ENCODE assay signal across 12 mouse cellular contexts in genomic region chr1:120146994-120147393, GRCm38 (mm10). TPM values are rescaled to one million over a fixed set of nuclear protein-coding genes. Genes with fewer than 3 reads are reported as not detected.
DNase-seq lines count a peak whose midpoint lies in the region; ATAC-seq and TF ChIP-seq lines count a peak whose summit lies in the region.
"Had no signal": no experiment of that assay in that cellular context is flagged by ENCODE, and none has a peak within 500 bp of the region (broad histone marks: within the 10 kb centered on the region; RNA-seq: fewer than 3 reads in every experiment).

No protein-coding gene starts in this region.

- no peak overlapping the region for H3K4me2 ChIP-seq in hindbrain, postnatal 0 days (ENCODE audit: low read depth, low read length)
- H3K4me2 ChIP-seq in hindbrain, embryonic 12.5 days (replicated peaks) = no peak overlapping the region
- H3K4me2 ChIP-seq in midbrain, embryonic 16.5 days (ENCODE audit: low read length) = no peak overlapping the region
- no peak overlapping the region for H3K4me2 ChIP-seq in midbrain, embryonic 13.5 days (replicated peaks)
- H3K4me2 ChIP-seq: embryonic facial prominence, embryonic 13.5 days had no signal

- H3K36me3 ChIP-seq in hindbrain, postnatal 0 days (ENCODE audit: insufficient read depth, low read length) = no peaks in the 10 kb centered on the region
- H3K36me3 ChIP-seq in hindbrain, embryonic 12.5 days = no peaks in the 10 kb centered on the region
- H3K36me3 ChIP-seq in midbrain, embryonic 16.5 days (ENCODE audit: control insufficient read depth, insufficient read depth, low read length) = no peaks in the 10 kb centered on the region
- H3K36me3 ChIP-seq in midbrain, embryonic 13.5 days = no peaks in the 10 kb centered on the region
- no peaks in the 10 kb centered on the region for H3K36me3 ChIP-seq in splenic B cell, adult 2 months (ENCODE audit: control insufficient read depth, insufficient read depth, low read length, poor library complexity, severe bottlenecking)
- H3K36me3 ChIP-seq: embryonic facial prominence, embryonic 13.5 days had no signal

- no peaks in the 10 kb centered on the region for H3K9me3 ChIP-seq in hindbrain, postnatal 0 days (ENCODE audit: low read length)
- H3K9me3 ChIP-seq in hindbrain, embryonic 12.5 days (replicated peaks) = no peaks in the 10 kb centered on the region
- no peaks in the 10 kb centered on the region for H3K9me3 ChIP-seq in midbrain, embryonic 16.5 days (replicated peaks; ENCODE audit: control insufficient read depth, low read length, poor library complexity, severe bottlenecking)
- H3K9me3 ChIP-seq in midbrain, embryonic 13.5 days = no peaks in the 10 kb centered on the region
- H3K9me3 ChIP-seq: embryonic facial prominence, embryonic 13.5 days; megakaryocyte, embryonic 14.5 days had no signal

- no peak overlapping the region for H3K9ac ChIP-seq in hindbrain, postnatal 0 days (replicated peaks; ENCODE audit: low read length)
- no peak overlapping the region for H3K9ac ChIP-seq in hindbrain, embryonic 12.5 days
- H3K9ac ChIP-seq in midbrain, embryonic 16.5 days (ENCODE audit: low read depth, low read length) = no peak overlapping the region
- H3K9ac ChIP-seq in midbrain, embryonic 13.5 days (replicated peaks) = no peak overlapping the region
- H3K9ac ChIP-seq: embryonic facial prominence, embryonic 13.5 days had no signal

- H3K4me3 ChIP-seq in hindbrain, postnatal 0 days (ENCODE audit: low read length) = no peak overlapping the region
- no peak overlapping the region for H3K4me3 ChIP-seq in hindbrain, embryonic 12.5 days
- no peak overlapping the region for H3K4me3 ChIP-seq in midbrain, embryonic 16.5 days (ENCODE audit: low read depth, low read length)
- H3K4me3 ChIP-seq in midbrain, embryonic 13.5 days (replicated peaks) = no peak overlapping the region
- H3K4me3 ChIP-seq: embryonic facial prominence, embryonic 13.5 days; megakaryocyte, embryonic 14.5 days had no signal

- no peaks in the 10 kb centered on the region for H3K27me3 ChIP-seq in hindbrain, postnatal 0 days (ENCODE audit: insufficient read depth, low read length)
- H3K27me3 ChIP-seq in hindbrain, embryonic 12.5 days = no peaks in the 10 kb centered on the region
- H3K27me3 ChIP-seq in midbrain, embryonic 16.5 days (ENCODE audit: control insufficient read depth, insufficient read depth, low read depth, low read length) = no peaks in the 10 kb centered on the region
- H3K27me3 ChIP-seq in midbrain, embryonic 13.5 days = no peaks in the 10 kb centered on the region
- no peaks in the 10 kb centered on the region for H3K27me3 ChIP-seq in splenic B cell, adult 2 months (ENCODE audit: control insufficient read depth, insufficient read depth, low read length, poor library complexity, severe bottlenecking)
- H3K27me3 ChIP-seq: embryonic facial prominence, embryonic 13.5 days had no signal

- ATAC-seq in hindbrain, postnatal 0 days = no peak
- no peak for ATAC-seq in hindbrain, embryonic 12.5 days (ENCODE audit: low FRiP score)
- ATAC-seq in midbrain, embryonic 16.5 days = peak; percentile 23; the same call in 1 of the 2 replicates
- no peak for ATAC-seq in midbrain, embryonic 13.5 days
- ATAC-seq in activated CD4-positive, CD25-positive, alpha-beta regulatory T cell, adult 4 months = peak; percentile 36
- no peak for ATAC-seq in monocyte, adult 5-6 weeks (replicated peaks; ENCODE audit: insufficient number of reproducible peaks, low FRiP score, low TSS enrichment, poor library complexity, severe bottlenecking)

- peak; percentile 58 for TF ChIP-seq CTCF in hindbrain, postnatal 0 days (IDR thresholded peaks at IDR 0.05; ENCODE audit: low read depth)

- DNase-seq in hindbrain, postnatal 0 days (ENCODE audit: low spot score) = peak; percentile 40
- DNase-seq in splenic B cell, adult 2 months (ENCODE audit: low read depth, low spot score) = peak; percentile 55
- no peak for DNase-seq in spleen, adult 18-20 months
- DNase-seq: gastrocnemius, postnatal 14 days; heart, postnatal 14 days had no signal

- H3K27ac ChIP-seq in hindbrain, postnatal 0 days = no peak overlapping the region
- H3K27ac ChIP-seq in hindbrain, embryonic 12.5 days = no peak overlapping the region
- no peak overlapping the region for H3K27ac ChIP-seq in midbrain, embryonic 16.5 days (ENCODE audit: low read length)
- H3K27ac ChIP-seq in midbrain, embryonic 13.5 days = no peak overlapping the region
- H3K27ac ChIP-seq: embryonic facial prominence, embryonic 13.5 days had no signal

- 0 out of 2 replicates have a peak, but pooled peaks cover 5% of the 10 kb centered on the region for H3K4me1 ChIP-seq in hindbrain, postnatal 0 days (ENCODE audit: insufficient read depth, low read length)
- no peaks in the 10 kb centered on the region for H3K4me1 ChIP-seq in hindbrain, embryonic 12.5 days
- H3K4me1 ChIP-seq in midbrain, embryonic 16.5 days (ENCODE audit: control insufficient read depth, insufficient read depth, low read length) = no peaks in the 10 kb centered on the region
- H3K4me1 ChIP-seq in midbrain, embryonic 13.5 days (replicated peaks) = peaks cover 3% of the 10 kb centered on the region; the same call in 1 of the 2 replicates

RNA-seq across cellular contexts. Expression of gene 3110009E18Rik, which starts 26.0 kb away (rescaled TPM):
- total RNA-seq in hindbrain, postnatal 0 days (2014; rRNA removed) = 2.2 and 2.5 TPM in 2 replicates
- polyA plus RNA-seq in hindbrain, postnatal 0 days (2015; fragmentation: Nextera tagmentation; extraction: Ambion mirVana) = 10.7 and 15.2 TPM in 2 replicates
- polyA plus RNA-seq in hindbrain, embryonic 12.5 days (2016; fragmentation: Nextera tagmentation; extraction: Ambion mirVana) = 17.0 and 22.6 TPM in 2 replicates
- polyA plus RNA-seq in midbrain, embryonic 16.5 days (2015; fragmentation: Nextera tagmentation; extraction: Ambion mirVana) = 13.0 and 13.7 TPM in 2 replicates
- polyA plus RNA-seq in midbrain, embryonic 13.5 days (2015; fragmentation: Nextera tagmentation; extraction: Ambion mirVana) = 20.7 and 21.8 TPM in 2 replicates
- polyA plus RNA-seq in activated CD4-positive, CD25-positive, alpha-beta regulatory T cell, adult 4 months (2017; shearing (Covaris generic)) = 10 to 100 TPM; 25.9 to 27.3 TPM
- total RNA-seq in monocyte, adult 5-6 weeks (2017) = 3.0 to 10.3 TPM (median 8.4 TPM) in 3 replicates

RNA-seq across cellular contexts. Expression of gene Dbi, which starts 26.1 kb away (rescaled TPM):
- 529 and 602 TPM in 2 replicates for total RNA-seq in hindbrain, postnatal 0 days (2014; rRNA removed)
- polyA plus RNA-seq in hindbrain, postnatal 0 days (2015; fragmentation: Nextera tagmentation; extraction: Ambion mirVana) = 2,773 and 3,206 TPM in 2 replicates
- polyA plus RNA-seq in hindbrain, embryonic 12.5 days (2016; fragmentation: Nextera tagmentation; extraction: Ambion mirVana) = 582 and 680 TPM in 2 replicates
- polyA plus RNA-seq in midbrain, embryonic 16.5 days (2015; fragmentation: Nextera tagmentation; extraction: Ambion mirVana) = 901 and 1,233 TPM in 2 replicates
- polyA plus RNA-seq in midbrain, embryonic 13.5 days (2015; fragmentation: Nextera tagmentation; extraction: Ambion mirVana) = 654 and 688 TPM in 2 replicates
- polyA plus RNA-seq in activated CD4-positive, CD25-positive, alpha-beta regulatory T cell, adult 4 months (2017; shearing (Covaris generic)) = 100 to 1,000 TPM; 210 to 248 TPM
- total RNA-seq in monocyte, adult 5-6 weeks (2017) = 183 to 239 TPM (median 190 TPM) in 3 replicates

Comparison
In these comparisons a context has a peak if more than half of its experiments do, and no peak if none do; other contexts are left out.
1. ATAC-seq: peak in midbrain, embryonic 16.5 days (single experiment) and activated CD4-positive, CD25-positive, alpha-beta regulatory T cell, adult 4 months (single experiment); none in hindbrain, postnatal 0 days (single experiment), hindbrain, embryonic 12.5 days (single experiment), midbrain, embryonic 13.5 days (single experiment) and monocyte, adult 5-6 weeks (single experiment).
2. DNase-seq: peak in hindbrain, postnatal 0 days (single experiment) and splenic B cell, adult 2 months (single experiment); none in spleen, adult 18-20 months (0 of 2).